Mouse (Mus musculus) hindbrain, embryonic 12.5 days (tissue): Measurements from ENCODE around the gene Lrp1. TPM values are rescaled to one million over a fixed set of nuclear protein-coding genes. Genes with fewer than 3 reads are reported as not detected.

Experiments used
- ATAC-seq: fragments of 200-750 bp; cut with Nextera tagmentation; 2 replicates; pipeline ENCODE4 v1.8.0; 2017; ENCODE audit warnings: moderate TSS enrichment; ENCODE audit not compliant: low FRiP score
- H3K27ac ChIP-seq: fragments of 300-500 bp; sonication (generic); 2 replicates; pipeline ENCODE4 v1.5.1; 2016; ENCODE audit warnings: mild to moderate bottlenecking
- H3K27me3 ChIP-seq: fragments of 300-500 bp; sonication (generic); 2 replicates; pipeline ENCODE4 v1.6.1; 2016; ENCODE audit warnings: mild to moderate bottlenecking
- H3K36me3 ChIP-seq: fragments of 300-500 bp; sonication (generic); 2 replicates; pipeline ENCODE4 v1.6.1; 2016; ENCODE audit warnings: mild to moderate bottlenecking
- H3K4me1 ChIP-seq: fragments of 300-500 bp; sonication (generic); 2 replicates; pipeline ENCODE4 v1.6.1; 2016
- H3K4me2 ChIP-seq: fragments of 300-500 bp; sonication (generic); replicated peaks from 2 replicates; pipeline ENCODE4 v1.6.1; 2016; ENCODE audit warnings: mild to moderate bottlenecking
- H3K4me3 ChIP-seq: fragments of 300-500 bp; sonication (generic); 2 replicates; pipeline ENCODE4 v1.5.1; 2016; ENCODE audit warnings: mild to moderate bottlenecking
- H3K9ac ChIP-seq: fragments of 300-500 bp; sonication (generic); 2 replicates; pipeline ENCODE4 v1.6.1; 2016; ENCODE audit warnings: mild to moderate bottlenecking, moderate library complexity
- H3K9me3 ChIP-seq: fragments of 300-500 bp; sonication (generic); replicated peaks from 2 replicates; pipeline ENCODE4 v1.6.1; 2016; ENCODE audit warnings: mild to moderate bottlenecking
- WGBS: fragments of 180-500 bp; shearing (Covaris S2); methylation state at CpG from one replicate; pipeline ENCODE4 v1.1.7; 2016; 5-methylcytosine and 5-hydroxymethylcytosine counted together
- polyA plus RNA-seq: library from polyadenylated mRNA; unstranded; fragments of >200 nt; fragmentation: Nextera tagmentation; extraction: Ambion mirVana; gene quantifications from 2 replicates; pipeline ENCODE4 v1.2.1, GENCODE M21; 2016

Gene Lrp1
- polyA plus RNA-seq, 1 experiment from 2014 or later: 111 TPM

DNA sequence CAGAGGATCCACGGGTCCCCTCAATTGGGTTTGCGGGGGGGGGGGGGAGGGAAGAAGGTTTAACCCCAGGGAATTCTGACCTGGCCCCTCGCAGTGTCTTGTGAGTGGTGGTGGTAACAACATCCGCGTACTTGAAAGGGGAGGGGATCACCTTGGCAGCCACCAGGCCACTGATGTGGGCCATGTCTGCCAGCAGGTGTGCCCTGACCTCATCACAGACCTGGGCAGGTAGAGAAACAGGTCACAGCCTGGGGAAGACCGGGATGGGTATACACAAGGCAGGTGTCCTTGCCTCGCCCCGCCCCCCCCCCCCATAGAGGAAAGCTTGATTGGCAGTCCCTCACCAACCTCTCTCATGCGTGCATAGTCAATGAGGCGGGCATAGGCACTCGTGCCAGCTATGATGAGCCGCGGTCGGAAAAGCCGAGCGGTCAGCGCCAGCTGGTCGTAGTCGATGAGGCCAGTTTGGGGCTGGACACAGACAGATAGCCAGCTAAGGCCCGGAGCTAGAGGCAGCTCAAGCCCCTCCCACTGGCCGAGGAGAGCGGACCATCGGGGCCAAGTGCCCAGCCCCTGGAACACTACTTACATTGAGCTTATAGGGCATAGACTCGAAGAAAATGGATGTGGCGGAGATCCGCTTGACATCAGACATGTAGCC, 101.8 kb downstream of the Lrp1 start:
- Histone ChIP-seq H3K9ac (no peak overlapping the region), H3K4me1 (peaks cover 56% of the 10 kb centered on the region), H3K9me3 (no peaks in the 10 kb centered on the region), H3K4me2 (no peak overlapping the region), H3K27me3 (peaks cover 49% of the 10 kb centered on the region), H3K4me3 (no peak overlapping the region), H3K27ac (no peak overlapping the region), H3K36me3 (peaks cover 18% of the 10 kb centered on the region; the same call in 1 of the 2 replicates)
- ATAC-seq: no peak
- 89% methylated on average over 22 of the region's 26 CpGs for WGBS

DNA sequence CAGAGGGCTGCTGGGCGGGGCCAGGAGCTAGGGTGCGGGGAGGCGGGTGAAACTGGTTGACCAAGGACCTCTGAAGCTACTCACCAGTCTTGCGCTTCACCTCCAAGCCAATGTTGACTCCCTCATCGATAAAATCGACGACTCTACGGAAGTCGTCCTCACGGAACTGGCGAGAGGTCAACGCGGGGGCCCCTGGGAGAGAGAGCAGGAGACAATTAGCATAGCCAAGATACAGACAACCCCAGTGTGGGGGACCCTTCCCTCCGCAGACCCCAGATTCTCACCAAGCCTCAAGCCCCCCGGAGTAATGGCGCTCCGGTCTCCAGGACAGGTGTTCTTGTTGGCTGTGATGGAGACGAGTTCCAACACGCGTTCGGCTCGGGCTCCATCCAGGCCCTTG, 103.0 kb downstream of the Lrp1 start:
- Histone ChIP-seq H3K27ac (no peak overlapping the region), H3K4me1 (peaks cover 68% of the 10 kb centered on the region), H3K27me3 (peaks cover 52% of the 10 kb centered on the region), H3K4me2 (no peak overlapping the region), H3K9ac (no peak overlapping the region), H3K4me3 (no peak overlapping the region), H3K36me3 (peaks cover 18% of the 10 kb centered on the region; the same call in 1 of the 2 replicates), H3K9me3 (no peaks in the 10 kb centered on the region)
- ATAC-seq: no peak
- 90% methylated on average over 22 of the region's 22 CpGs for WGBS

DNA sequence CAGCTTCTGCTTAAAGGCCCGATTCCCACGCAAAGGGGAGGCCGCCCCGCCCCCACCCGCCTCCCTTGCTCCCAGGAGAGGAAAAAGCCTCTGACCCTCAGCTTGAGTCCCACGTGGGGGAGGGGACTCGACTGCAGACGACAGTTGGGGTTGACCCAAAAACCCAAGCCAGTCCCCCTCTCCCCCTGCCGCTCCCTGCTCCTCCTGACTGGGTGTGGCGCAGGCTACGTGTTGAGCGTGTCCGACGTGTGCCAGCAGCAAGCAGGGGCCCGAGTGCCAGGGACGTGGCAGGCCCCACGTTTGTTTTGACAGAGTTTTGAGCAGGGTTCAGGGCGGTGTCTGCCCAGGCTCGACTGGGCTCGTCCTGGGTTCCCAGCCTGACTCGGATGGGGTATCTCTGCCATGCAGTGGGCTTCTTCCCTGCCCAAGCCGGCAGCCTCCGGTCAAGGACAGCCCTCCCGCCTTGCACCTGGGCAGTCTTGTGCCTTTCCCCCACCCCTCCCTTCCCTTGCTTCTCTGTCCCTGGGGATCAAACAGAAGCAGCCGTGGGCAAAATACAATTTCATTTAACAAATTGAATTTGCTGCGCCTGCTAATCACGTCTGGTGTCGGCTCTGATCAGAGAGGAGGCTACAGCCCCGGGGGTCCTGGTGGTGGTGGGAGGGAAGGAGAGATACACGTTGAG, 104.2 kb downstream of the Lrp1 start:
- H3K27me3 ChIP-seq: peaks cover 58% of the 10 kb centered on the region
- peak overlapping the region; percentile 40; the same call in 1 of the 2 replicates for H3K27ac ChIP-seq

DNA sequence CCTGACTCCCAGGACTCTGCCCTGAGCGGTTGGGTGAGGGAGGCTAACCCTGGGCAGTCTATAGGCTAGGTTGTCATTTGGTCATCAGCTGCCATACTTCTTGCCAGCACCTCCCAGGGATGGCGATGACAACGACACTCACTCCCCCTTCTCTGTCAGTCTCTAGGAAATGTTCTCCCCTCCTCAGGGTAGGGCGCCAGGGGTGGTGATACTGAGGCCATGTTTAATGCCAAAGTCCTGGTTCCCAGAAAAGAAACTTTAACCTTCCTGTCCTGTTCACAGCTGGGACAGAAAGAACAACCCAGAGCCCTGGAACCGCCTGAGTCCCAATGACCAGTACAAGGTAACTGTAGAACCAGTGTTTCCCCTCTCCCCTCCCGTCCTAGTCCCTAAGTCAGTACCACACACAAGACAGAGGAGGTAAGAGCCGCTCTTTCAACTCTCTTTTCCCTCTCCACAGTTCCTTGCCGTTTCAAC, 104.9 kb downstream of the Lrp1 start:
- Histone ChIP-seq H3K36me3 (peaks cover 18% of the 10 kb centered on the region; the same call in 1 of the 2 replicates), H3K9me3 (no peaks in the 10 kb centered on the region), H3K27me3 (peaks cover 58% of the 10 kb centered on the region), H3K4me1 (peaks cover 76% of the 10 kb centered on the region), H3K9ac (peak overlapping the region; percentile 41), H3K4me3 (no peak overlapping the region), H3K27ac (peak overlapping the region; percentile 40; the same call in 1 of the 2 replicates), H3K4me2 (peak overlapping the region; percentile 40)
- no peak for ATAC-seq
- 15% methylated on average over 8 of the region's 8 CpGs for WGBS

More for the DNA sequence above, 104.2 kb downstream of the Lrp1 start:
- H3K4me1 ChIP-seq: peaks cover 75% of the 10 kb centered on the region
- peak overlapping the region; percentile 41 for H3K9ac ChIP-seq
- H3K4me2 ChIP-seq: peak overlapping the region; percentile 40
- no peak; the same call in 1 of the 2 replicates for ATAC-seq
- peaks cover 18% of the 10 kb centered on the region; the same call in 1 of the 2 replicates for H3K36me3 ChIP-seq
- H3K4me3 ChIP-seq: peak overlapping the region; percentile 4; the same call in 1 of the 2 replicates
- H3K9me3 ChIP-seq: no peaks in the 10 kb centered on the region
- 5% methylated on average over 30 of the region's 30 CpGs for WGBS

DNA sequence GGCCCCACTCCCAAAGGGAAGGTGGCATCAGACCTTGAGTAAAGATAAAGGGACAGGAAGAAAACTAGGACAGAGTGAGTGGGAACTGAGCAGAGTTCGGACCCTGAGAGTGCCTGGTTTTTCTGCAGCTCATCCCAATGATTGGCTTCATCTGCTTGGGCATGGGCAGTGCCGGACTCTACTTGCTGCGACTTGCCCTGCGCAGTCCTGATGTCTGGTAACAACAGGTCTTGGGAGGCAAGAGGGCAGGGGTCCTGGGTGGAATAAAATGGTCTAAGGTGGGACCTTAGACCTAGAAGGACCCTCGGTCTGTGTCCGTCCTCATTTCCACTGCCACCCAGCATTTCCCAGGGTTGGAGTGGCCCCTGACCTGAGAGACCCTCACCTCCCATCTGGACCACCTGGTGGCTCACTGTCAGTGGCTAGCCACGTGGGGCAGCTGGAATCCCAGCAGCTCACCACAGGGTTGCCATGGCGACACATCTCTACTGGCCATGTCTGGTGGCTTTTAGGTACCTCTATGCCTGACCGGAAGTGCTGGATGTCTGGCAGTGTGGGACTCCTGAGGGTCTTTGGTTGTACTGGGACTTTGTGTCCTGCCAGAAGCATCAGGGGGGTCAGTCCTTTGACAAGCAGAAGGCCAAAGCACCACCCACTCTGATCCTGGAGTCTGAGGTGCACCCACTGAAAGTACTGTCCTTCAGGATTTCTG, 105.5 kb downstream of the Lrp1 start:
- no peak overlapping the region for H3K9ac ChIP-seq
- 22% methylated on average over 9 of the region's 9 CpGs for WGBS
- H3K4me2 ChIP-seq: 0 out of 2 replicates have a peak overlapping the region, but pooled peaks have one; percentile 0

DNA sequence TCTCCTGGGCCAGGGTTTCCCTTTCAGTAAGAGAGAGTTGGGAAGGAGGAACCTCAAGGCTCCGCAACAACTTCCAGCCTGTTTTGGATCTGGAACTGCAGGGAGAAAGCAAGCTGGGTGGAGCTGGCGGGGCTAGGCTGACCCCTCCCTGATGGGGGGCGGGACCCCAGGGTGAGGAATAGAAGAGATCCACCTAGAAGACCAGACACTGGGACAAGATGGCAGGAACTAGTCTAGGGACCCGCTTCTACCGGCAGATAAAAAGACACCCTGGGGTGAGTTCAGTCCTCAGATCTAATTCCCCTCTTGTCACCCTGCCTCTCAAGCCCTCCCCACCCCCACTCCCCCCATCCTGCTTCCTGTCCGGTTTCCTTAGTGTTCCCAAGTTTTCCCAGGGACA, 106.2 kb downstream of the Lrp1 start, which contains the start of gene Ndufa4l2:
TSS of gene Ndufa4l2 (plus strand) at position 204 of the 400 bp plus-strand sequence.
- H3K9me3 ChIP-seq: no peaks in the 10 kb centered on the region
- ATAC-seq: no peak
- H3K9ac ChIP-seq: peak within 1 kb of the TSS; percentile 29; the same call in 1 of the 2 replicates
- WGBS: 8% methylated on average over 6 of the region's 6 CpGs
- H3K4me3 ChIP-seq: peak within 1 kb of the TSS; percentile 10; the same call in 1 of the 2 replicates
- H3K27me3 ChIP-seq: peaks cover 70% of the 10 kb centered on the region
- H3K27ac ChIP-seq: peak within 1 kb of the TSS; percentile 98
- H3K4me2 ChIP-seq: peak within 1 kb of the TSS; percentile 75
- peaks cover 15% of the 10 kb centered on the region; the same call in 1 of the 2 replicates for H3K36me3 ChIP-seq
- peaks cover 80% of the 10 kb centered on the region for H3K4me1 ChIP-seq

More for the DNA sequence above, 105.5 kb downstream of the Lrp1 start:
- ATAC-seq: no peak
- Histone ChIP-seq H3K4me3 (no peak overlapping the region), H3K27ac (peak overlapping the region; percentile 7; the same call in 1 of the 2 replicates), H3K9me3 (no peaks in the 10 kb centered on the region), H3K36me3 (peaks cover 18% of the 10 kb centered on the region; the same call in 1 of the 2 replicates), H3K27me3 (peaks cover 63% of the 10 kb centered on the region), H3K4me1 (peaks cover 76% of the 10 kb centered on the region)

DNA sequence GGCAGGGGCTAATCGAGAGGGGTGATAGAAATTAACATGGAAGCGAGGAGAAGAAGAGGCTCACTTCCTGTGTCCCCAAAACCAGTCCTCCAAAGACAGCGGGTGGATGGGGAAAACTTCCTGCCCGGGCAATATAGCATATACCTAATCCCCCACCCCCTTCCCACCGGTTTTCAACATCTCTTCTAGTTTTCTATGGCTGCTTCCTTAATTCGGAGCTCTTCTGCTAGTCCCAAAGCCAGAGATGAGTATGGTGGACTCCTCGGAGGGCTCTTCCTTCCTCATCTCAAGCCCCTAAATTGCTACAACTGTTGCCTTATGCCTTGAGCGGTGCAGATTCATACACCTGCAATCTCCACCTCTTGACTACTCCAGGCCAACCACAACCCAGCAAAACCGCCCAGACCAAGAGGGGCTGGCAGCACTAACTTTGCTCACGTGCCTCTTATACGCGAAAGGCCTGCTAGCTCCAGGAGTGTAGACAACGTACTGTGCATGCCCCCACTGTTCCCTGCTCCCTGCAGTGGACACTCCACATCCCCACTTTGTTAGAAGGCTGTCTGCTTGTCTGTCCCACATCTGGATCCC, 106.7 kb downstream of the Lrp1 start:
- Histone ChIP-seq H3K27ac (peak overlapping the region; percentile 98), H3K9ac (no peak overlapping the region), H3K4me2 (peak overlapping the region; percentile 75), H3K4me1 (peaks cover 86% of the 10 kb centered on the region), H3K27me3 (peaks cover 75% of the 10 kb centered on the region), H3K4me3 (0 out of 2 replicates have a peak overlapping the region, but pooled peaks have one; percentile 10), H3K9me3 (no peaks in the 10 kb centered on the region), H3K36me3 (peaks cover 15% of the 10 kb centered on the region; the same call in 1 of the 2 replicates)
- 9% methylated on average over 13 of the region's 13 CpGs for WGBS
- ATAC-seq: no peak

DNA sequence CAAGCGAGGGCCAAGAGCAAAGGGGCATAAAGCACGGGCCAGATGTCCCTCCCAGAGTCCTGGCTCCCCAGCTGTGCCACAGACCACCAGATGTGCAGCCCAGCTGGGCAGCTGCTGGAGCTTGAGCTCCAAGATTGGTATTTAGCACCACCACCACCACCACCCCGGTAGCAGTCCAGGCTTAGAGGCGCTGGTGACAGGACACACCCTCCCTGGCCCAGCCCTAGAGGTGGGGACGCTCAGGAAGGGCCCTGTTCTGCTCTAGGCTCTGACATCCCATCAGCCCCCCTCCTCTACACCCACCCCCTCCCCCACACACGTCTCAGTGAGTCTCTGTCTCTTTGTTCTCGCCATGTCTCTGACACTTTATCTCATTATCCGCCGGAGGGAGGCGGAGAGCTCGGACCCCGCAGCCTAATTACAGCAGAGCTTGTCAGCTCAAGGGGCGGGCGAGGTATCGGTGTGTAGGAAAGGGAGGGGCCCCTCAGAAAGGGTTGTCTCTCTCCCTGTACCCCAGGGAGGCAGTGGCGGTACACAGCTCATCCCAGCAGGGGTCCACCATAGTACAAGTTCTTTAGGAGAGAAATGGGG, 107.4 kb downstream of the Lrp1 start:
- H3K36me3 ChIP-seq: peaks cover 10% of the 10 kb centered on the region; the same call in 1 of the 2 replicates
- under 1% methylated on average over 16 of the region's 16 CpGs for WGBS
- H3K9ac ChIP-seq: peak overlapping the region; percentile 29
- H3K4me2 ChIP-seq: peak overlapping the region; percentile 75
- H3K27ac ChIP-seq: peak overlapping the region; percentile 98
- peaks cover 74% of the 10 kb centered on the region for H3K27me3 ChIP-seq
- H3K9me3 ChIP-seq: no peaks in the 10 kb centered on the region
- peaks cover 88% of the 10 kb centered on the region for H3K4me1 ChIP-seq
- ATAC-seq: no peak; the same call in 1 of the 2 replicates
- H3K4me3 ChIP-seq: peak overlapping the region; percentile 10

DNA sequence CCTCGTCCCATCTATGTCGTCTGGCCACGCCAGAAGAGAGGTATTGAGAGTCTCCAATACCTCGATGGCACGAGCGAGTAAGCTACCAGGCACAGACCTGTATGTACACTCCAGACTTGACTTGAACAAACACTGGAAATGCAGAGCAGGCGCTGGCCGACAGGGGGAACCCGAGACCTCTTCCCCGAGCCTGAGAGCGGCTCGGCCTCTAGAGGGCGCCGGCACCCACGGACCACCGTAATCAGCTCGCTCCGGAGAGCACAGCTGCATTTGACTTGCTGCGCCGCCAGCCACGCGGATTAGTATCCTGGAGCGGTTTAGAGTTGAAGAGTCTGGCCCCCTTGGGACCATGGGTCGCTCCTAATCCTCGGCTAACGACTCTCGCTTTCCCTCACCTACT, 108.1 kb downstream of the Lrp1 start:
- peak; percentile 27 for ATAC-seq
- under 1% methylated on average over 27 of the region's 27 CpGs for WGBS
- peaks cover 92% of the 10 kb centered on the region for H3K4me1 ChIP-seq
- H3K27ac ChIP-seq: peak overlapping the region; percentile 98
- H3K9ac ChIP-seq: peak overlapping the region; percentile 65
- peaks cover 2% of the 10 kb centered on the region; the same call in 1 of the 2 replicates for H3K36me3 ChIP-seq
- 0 out of 2 replicates have a peak overlapping the region, but pooled peaks have one; percentile 10 for H3K4me3 ChIP-seq
- H3K4me2 ChIP-seq: peak overlapping the region; percentile 75
- no peaks in the 10 kb centered on the region for H3K9me3 ChIP-seq
- peaks cover 71% of the 10 kb centered on the region for H3K27me3 ChIP-seq

DNA sequence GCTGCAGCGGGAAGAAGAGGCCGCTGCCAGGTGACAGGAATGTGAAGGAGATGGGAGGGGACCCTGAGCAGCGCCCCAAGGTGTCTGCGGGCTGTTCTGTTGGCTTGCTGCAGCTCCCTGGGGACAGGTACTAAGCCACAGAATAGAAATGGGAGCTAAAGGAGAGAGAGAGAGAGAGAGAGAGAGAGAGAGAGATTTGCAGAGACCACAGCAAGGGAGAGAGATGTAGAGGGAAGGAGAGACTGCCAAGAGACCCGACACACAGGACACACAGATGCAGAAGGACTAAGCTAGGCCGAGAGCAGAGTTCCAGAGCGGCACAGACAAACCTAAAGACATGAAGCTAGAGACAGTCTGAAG, 108.7 kb downstream of the Lrp1 start:
- peaks cover 71% of the 10 kb centered on the region for H3K27me3 ChIP-seq
- peak overlapping the region; percentile 65 for H3K9ac ChIP-seq
- no peak for ATAC-seq
- WGBS: 5% methylated on average over 7 of the region's 7 CpGs
- H3K4me2 ChIP-seq: peak overlapping the region; percentile 75
- H3K9me3 ChIP-seq: no peaks in the 10 kb centered on the region
- H3K4me3 ChIP-seq: peak overlapping the region; percentile 37
- peak overlapping the region; percentile 98 for H3K27ac ChIP-seq
- peaks cover 87% of the 10 kb centered on the region for H3K4me1 ChIP-seq
- no peaks in the 10 kb centered on the region for H3K36me3 ChIP-seq
